Mouse (Mus musculus) liver, embryonic 15.5 days (tissue): ENCODE data around the gene Olfr325. TPM values are rescaled to one million over a fixed set of nuclear protein-coding genes. Genes with fewer than 3 reads are reported as not detected.

Experiments
- ATAC-seq: fragments of 200-750 bp; cut with Nextera tagmentation; 2 replicates; pipeline ENCODE4 v1.8.0; 2017; ENCODE audit warnings: moderate number of reproducible peaks, mild to moderate bottlenecking, moderate library complexity; ENCODE audit not compliant: insufficient read depth
- H3K27ac ChIP-seq: fragments of 300-500 bp; sonication (generic); replicated peaks from 2 replicates; pipeline ENCODE4 v1.5.1; 2015; ENCODE audit warnings: mild to moderate bottlenecking, inconsistent platforms
- H3K27me3 ChIP-seq: fragments of 300-500 bp; sonication (generic); 2 replicates; pipeline ENCODE4 v1.6.1; 2015; ENCODE audit warnings: mild to moderate bottlenecking, inconsistent platforms
- H3K36me3 ChIP-seq: fragments of 300-500 bp; sonication (generic); replicated peaks from 2 replicates; pipeline ENCODE4 v1.6.1; 2015; ENCODE audit warnings: moderate library complexity, mild to moderate bottlenecking, inconsistent platforms
- H3K4me1 ChIP-seq: fragments of 300-500 bp; sonication (generic); replicated peaks from 2 replicates; pipeline ENCODE4 v1.6.1; 2015; ENCODE audit warnings: inconsistent platforms
- H3K4me2 ChIP-seq: fragments of 300-500 bp; sonication (generic); 2 replicates; pipeline ENCODE4 v1.6.1; 2015; ENCODE audit warnings: moderate library complexity, mild to moderate bottlenecking, inconsistent platforms
- H3K4me3 ChIP-seq: fragments of 300-500 bp; sonication (generic); replicated peaks from 2 replicates; pipeline ENCODE4 v1.5.1; 2015; ENCODE audit warnings: mild to moderate bottlenecking, inconsistent platforms
- H3K9ac ChIP-seq: fragments of 300-500 bp; sonication (generic); 2 replicates; pipeline ENCODE4 v1.6.1; 2015; ENCODE audit warnings: moderate library complexity, mild to moderate bottlenecking, inconsistent platforms
- H3K9me3 ChIP-seq: fragments of 300-500 bp; sonication (generic); replicated peaks from 2 replicates; pipeline ENCODE4 v1.6.1; 2016; ENCODE audit warnings: inconsistent platforms
- WGBS: fragments of 180-500 bp; shearing (Covaris S2); methylation state at CpG from one replicate; pipeline ENCODE4 v1.1.7; 2015; ENCODE audit warnings: mixed read lengths; ENCODE audit not compliant: insufficient replicate concordance; 5-methylcytosine and 5-hydroxymethylcytosine counted together
- polyA plus RNA-seq: library from polyadenylated mRNA; unstranded; fragments of >200 nt; fragmentation: Nextera tagmentation; extraction: Ambion mirVana; gene quantifications from 2 replicates; pipeline ENCODE4 v1.2.1, GENCODE M21; 2015

The Olfr325 gene
- polyA plus RNA-seq, 1 experiment from 2014 or later, result not detected

GRCm38 (mm10) chr11:58602800-58603560, 25.4 kb downstream of the Olfr325 start:
- H3K9me3 ChIP-seq, result no peaks in the 10 kb centered on the region
- no peak overlapping the region for H3K27ac ChIP-seq
- no peaks in the 10 kb centered on the region for H3K27me3 ChIP-seq
- H3K4me1 ChIP-seq, result 0 out of 2 replicates have a peak, but pooled peaks cover 5% of the 10 kb centered on the region
- H3K4me2 ChIP-seq, result no peak overlapping the region
- no peak overlapping the region for H3K4me3 ChIP-seq
- H3K9ac ChIP-seq, result no peak overlapping the region
- ATAC-seq, result no peak
- WGBS, result 54% methylated on average over 6 of the region's 6 CpGs
- H3K36me3 ChIP-seq, result no peaks in the 10 kb centered on the region

GRCm38 (mm10) chr11:58604688-58605087, 27.2 kb downstream of the Olfr325 start:
- H3K36me3 ChIP-seq, result no peaks in the 10 kb centered on the region
- no peaks in the 10 kb centered on the region for H3K27me3 ChIP-seq
- H3K9me3 ChIP-seq, result no peaks in the 10 kb centered on the region
- 0 out of 2 replicates have a peak, but pooled peaks cover 5% of the 10 kb centered on the region for H3K4me1 ChIP-seq
- H3K4me2 ChIP-seq, result no peak overlapping the region
- WGBS, result 44% methylated on average over 2 of the region's 2 CpGs
- ATAC-seq, result no peak; the same call in 1 of the 2 replicates
- no peak overlapping the region for H3K4me3 ChIP-seq
- no peak overlapping the region for H3K27ac ChIP-seq
- no peak overlapping the region for H3K9ac ChIP-seq

- H3K4me2 ChIP-seq, result no peak overlapping the region
- no peaks in the 10 kb centered on the region for H3K27me3 ChIP-seq
- H3K4me1 ChIP-seq, result 0 out of 2 replicates have a peak, but pooled peaks cover 5% of the 10 kb centered on the region
- H3K9ac ChIP-seq, result no peak overlapping the region
- no peak overlapping the region for H3K4me3 ChIP-seq
- WGBS, result 43% methylated on average over 3 of the region's 3 CpGs
- no peaks in the 10 kb centered on the region for H3K36me3 ChIP-seq
- H3K9me3 ChIP-seq, result no peaks in the 10 kb centered on the region
- ATAC-seq, result no peak
- no peak overlapping the region for H3K27ac ChIP-seq
Observed at GRCm38 (mm10) chr11:58605228-58605627, 27.7 kb downstream of the Olfr325 start.

- Histone ChIP-seq H3K27me3 (no peaks in the 10 kb centered on the region), H3K36me3 (no peaks in the 10 kb centered on the region), H3K9me3 (no peaks in the 10 kb centered on the region), H3K4me1 (0 out of 2 replicates have a peak, but pooled peaks cover 5% of the 10 kb centered on the region), H3K27ac (no peak overlapping the region), H3K9ac (no peak overlapping the region), H3K4me2 (no peak overlapping the region), H3K4me3 (no peak overlapping the region)
- no peak for ATAC-seq
- 64% methylated on average over 12 of the region's 12 CpGs for WGBS
Observed at GRCm38 (mm10) chr11:58606177-58606919, 28.8 kb downstream of the Olfr325 start.

GRCm38 (mm10) chr11:58607030-58607429, 29.5 kb downstream of the Olfr325 start:
- Histone ChIP-seq H3K4me3 (no peak overlapping the region), H3K4me2 (no peak overlapping the region), H3K36me3 (no peaks in the 10 kb centered on the region), H3K27me3 (no peaks in the 10 kb centered on the region), H3K27ac (no peak overlapping the region), H3K4me1 (0 out of 2 replicates have a peak, but pooled peaks cover 5% of the 10 kb centered on the region), H3K9ac (no peak overlapping the region), H3K9me3 (no peaks in the 10 kb centered on the region)
- 73% methylated on average over 6 of the region's 6 CpGs for WGBS
- ATAC-seq, result no peak

GRCm38 (mm10) chr11:58613359-58613758, 35.8 kb downstream of the Olfr325 start:
- H3K4me1 ChIP-seq, result no peaks in the 10 kb centered on the region
- H3K9ac ChIP-seq, result no peak overlapping the region
- 43% methylated on average over 3 of the region's 3 CpGs for WGBS
- H3K4me2 ChIP-seq, result no peak overlapping the region
- no peak for ATAC-seq
- no peaks in the 10 kb centered on the region for H3K9me3 ChIP-seq
- no peaks in the 10 kb centered on the region for H3K27me3 ChIP-seq
- H3K36me3 ChIP-seq, result no peaks in the 10 kb centered on the region
- no peak overlapping the region for H3K4me3 ChIP-seq
- H3K27ac ChIP-seq, result no peak overlapping the region

- Histone ChIP-seq H3K9ac (no peak overlapping the region), H3K27ac (no peak overlapping the region), H3K9me3 (no peaks in the 10 kb centered on the region), H3K4me1 (no peaks in the 10 kb centered on the region), H3K4me3 (no peak overlapping the region), H3K27me3 (no peaks in the 10 kb centered on the region), H3K36me3 (no peaks in the 10 kb centered on the region), H3K4me2 (no peak overlapping the region)
- ATAC-seq, result no peak
Observed at GRCm38 (mm10) chr11:58614526-58614925, 37.0 kb downstream of the Olfr325 start.

GRCm38 (mm10) chr11:58615975-58616374, 38.4 kb downstream of the Olfr325 start, which contains the start of gene 2210407C18Rik:
Gene 2210407C18Rik, minus strand, starts transcription at chr11:58616075.
- WGBS, result 65% methylated on average over 4 of the region's 4 CpGs
- no peaks in the 10 kb centered on the region for H3K27me3 ChIP-seq
- ATAC-seq, result no peak

GRCm38 (mm10) chr11:58618369-58618768, 40.8 kb downstream of the Olfr325 start:
- no peak for ATAC-seq
- H3K36me3 ChIP-seq, result no peaks in the 10 kb centered on the region
- no peak overlapping the region for H3K9ac ChIP-seq
- no peak overlapping the region for H3K4me3 ChIP-seq
- no peak overlapping the region for H3K27ac ChIP-seq
- H3K27me3 ChIP-seq, result peaks cover 2% of the 10 kb centered on the region; the same call in 1 of the 2 replicates
- no peaks in the 10 kb centered on the region for H3K9me3 ChIP-seq
- no peak overlapping the region for H3K4me2 ChIP-seq
- 47% methylated on average over 3 of the region's 3 CpGs for WGBS
- H3K4me1 ChIP-seq, result no peaks in the 10 kb centered on the region

More at GRCm38 (mm10) chr11:58615975-58616374, 38.4 kb downstream of the Olfr325 start, which contains the start of gene 2210407C18Rik:
- Histone ChIP-seq H3K4me3 (no peak within 1 kb of the TSS), H3K9me3 (no peaks in the 10 kb centered on the region), H3K9ac (no peak within 1 kb of the TSS), H3K4me1 (no peaks in the 10 kb centered on the region), H3K27ac (no peak within 1 kb of the TSS), H3K4me2 (no peak within 1 kb of the TSS), H3K36me3 (no peaks in the 10 kb centered on the region)

GRCm38 (mm10) chr11:58618793-58619192, 41.3 kb downstream of the Olfr325 start:
- H3K4me3 ChIP-seq, result no peak overlapping the region
- ATAC-seq, result no peak
- 62% methylated on average over 6 of the region's 6 CpGs for WGBS

GRCm38 (mm10) chr11:58626146-58626545, 48.6 kb downstream of the Olfr325 start:
- no peak overlapping the region for H3K27ac ChIP-seq
- H3K4me3 ChIP-seq, result no peak overlapping the region
- peaks cover 4% of the 10 kb centered on the region; the same call in 1 of the 2 replicates for H3K27me3 ChIP-seq
- H3K4me1 ChIP-seq, result no peaks in the 10 kb centered on the region
- WGBS, result 34% methylated on average over 4 of the region's 4 CpGs
- no peaks in the 10 kb centered on the region for H3K9me3 ChIP-seq
- no peak for ATAC-seq
- no peaks in the 10 kb centered on the region for H3K36me3 ChIP-seq
- H3K4me2 ChIP-seq, result no peak overlapping the region
- no peak overlapping the region for H3K9ac ChIP-seq

More at GRCm38 (mm10) chr11:58618793-58619192, 41.3 kb downstream of the Olfr325 start:
- no peak overlapping the region for H3K9ac ChIP-seq
- H3K9me3 ChIP-seq, result no peaks in the 10 kb centered on the region
- H3K27ac ChIP-seq, result no peak overlapping the region
- no peak overlapping the region for H3K4me2 ChIP-seq
- H3K36me3 ChIP-seq, result no peaks in the 10 kb centered on the region
- no peaks in the 10 kb centered on the region for H3K4me1 ChIP-seq
- peaks cover 4% of the 10 kb centered on the region; the same call in 1 of the 2 replicates for H3K27me3 ChIP-seq
